Mouse (Mus musculus) olfactory bulb, adult 2 months (tissue): ENCODE data around the gene Sall1.

ENCODE experiments used
- CTCF ChIP-seq: fragments of 200-500 bp; IDR thresholded peaks from 2 replicates; pipeline ENCODE4 v1.5.1; 2012; ENCODE audit warnings: low read depth, mild to moderate bottlenecking, low read length, moderate library complexity; ENCODE audit not compliant: insufficient read depth
- POLR2A ChIP-seq: fragments of 200-500 bp; IDR thresholded peaks from 2 replicates; pipeline ENCODE4 v1.6.1; 2012; ENCODE audit warnings: mild to moderate bottlenecking, low read depth, low read length, moderate library complexity; ENCODE audit not compliant: insufficient read depth

DNA sequence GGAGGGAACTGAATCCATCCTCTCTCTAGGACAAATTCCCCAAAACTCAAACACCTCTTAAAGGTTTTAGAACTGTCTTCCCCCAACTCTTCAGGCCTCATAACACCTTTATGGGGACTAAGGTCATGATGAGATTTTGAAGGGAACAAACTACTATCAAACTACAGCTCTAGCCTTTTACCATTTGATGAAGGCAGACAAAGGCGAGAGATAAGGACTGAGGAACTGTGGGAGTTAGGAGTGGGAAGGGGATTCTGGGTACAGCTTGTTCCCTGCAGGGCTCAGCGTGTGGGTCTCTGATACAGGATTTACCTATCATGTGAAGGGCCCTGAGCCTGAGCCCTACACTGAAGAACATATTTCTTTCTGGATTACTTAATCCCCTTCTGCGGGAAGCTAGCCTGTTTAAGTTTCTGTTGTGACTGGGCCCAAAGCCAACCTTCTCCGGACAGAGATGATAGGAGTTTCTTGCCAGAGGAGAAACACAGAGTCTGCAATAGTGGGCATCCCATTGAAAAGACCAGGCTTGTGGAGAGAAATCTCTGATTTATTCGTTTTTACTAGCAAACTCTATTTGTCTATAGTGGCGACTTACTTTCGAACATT, 27.4 kb downstream of the Sall1 start:
- no peak for TF ChIP-seq POLR2A
- no peak for TF ChIP-seq CTCF
